Mouse (Mus musculus) activated CD4-positive, CD25-positive, alpha-beta regulatory T cell, adult 4 months (primary cell): ENCODE data around the gene Ptpn14. TPM values are rescaled to one million over a fixed set of nuclear protein-coding genes. Genes with fewer than 3 reads are reported as not detected.

ENCODE experiments used
- ATAC-seq: one replicate; pipeline ENCODE4 v1.8.0; 2017
- polyA plus RNA-seq, 2 experiments: library from polyadenylated mRNA; unstranded; fragments of 100-300 nt; shearing (Covaris generic); gene quantifications; one replicate each; pipeline ENCODE4 v1.2.1; 2017

Gene Ptpn14
- polyA plus RNA-seq, 2 experiments from 2014 or later, result 0.20 TPM; not detected in 1

GRCm38 (mm10) chr1:189718600-189718999, 9.5 kb upstream of the Ptpn14 start:
- ATAC-seq, result no peak

DNA sequence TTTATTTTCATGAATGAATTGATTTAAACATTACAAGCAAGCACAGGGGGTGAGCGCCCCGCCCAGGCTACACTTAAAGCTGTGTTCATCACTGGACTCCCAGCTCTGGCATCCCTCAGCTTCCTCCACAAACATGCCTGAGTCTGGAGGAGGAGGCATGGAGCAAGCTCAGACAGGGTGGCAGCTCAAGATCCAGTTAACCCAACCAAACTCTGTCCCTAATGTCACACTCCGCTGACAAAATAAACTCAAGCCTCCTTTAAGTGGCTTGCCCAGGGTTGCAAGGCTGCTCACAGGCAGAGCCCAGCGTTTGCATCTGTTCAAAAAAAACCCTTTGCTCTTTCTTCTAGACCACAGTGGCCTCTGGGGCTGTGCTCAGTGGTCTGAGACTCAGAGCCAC, 1.9 kb upstream of the Ptpn14 start:
- ATAC-seq, result no peak

DNA sequence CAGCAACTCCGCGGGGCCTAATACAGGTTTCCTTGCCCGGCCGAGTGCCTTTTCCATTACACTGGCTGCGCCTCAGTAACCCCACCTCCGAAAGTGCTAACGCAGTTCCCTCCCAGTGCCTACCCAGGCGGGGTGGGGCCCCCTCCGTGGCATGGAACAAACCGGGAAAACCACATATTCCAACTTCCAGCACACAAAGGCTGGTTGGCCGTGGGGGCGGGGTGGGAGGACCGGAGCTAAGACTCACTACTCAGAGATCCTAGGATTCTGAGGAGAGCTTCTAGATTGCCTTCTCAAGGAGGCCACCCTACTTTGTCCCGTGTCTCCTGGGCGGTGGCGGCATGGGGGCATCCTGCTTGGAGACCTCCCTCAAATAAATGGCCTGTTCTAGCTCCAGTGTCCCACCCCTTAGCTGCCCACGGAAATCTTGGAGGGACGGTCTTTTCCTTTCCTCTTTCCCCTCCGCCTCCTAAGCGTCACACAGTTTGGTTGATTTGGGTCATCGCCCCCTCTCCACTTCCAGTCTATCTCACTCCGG, 653 bp upstream of the Ptpn14 start:
- ATAC-seq, result no peak

GRCm38 (mm10) chr1:189728784-189729115, 682 bp downstream of the Ptpn14 start:
- ATAC-seq, result no peak

DNA sequence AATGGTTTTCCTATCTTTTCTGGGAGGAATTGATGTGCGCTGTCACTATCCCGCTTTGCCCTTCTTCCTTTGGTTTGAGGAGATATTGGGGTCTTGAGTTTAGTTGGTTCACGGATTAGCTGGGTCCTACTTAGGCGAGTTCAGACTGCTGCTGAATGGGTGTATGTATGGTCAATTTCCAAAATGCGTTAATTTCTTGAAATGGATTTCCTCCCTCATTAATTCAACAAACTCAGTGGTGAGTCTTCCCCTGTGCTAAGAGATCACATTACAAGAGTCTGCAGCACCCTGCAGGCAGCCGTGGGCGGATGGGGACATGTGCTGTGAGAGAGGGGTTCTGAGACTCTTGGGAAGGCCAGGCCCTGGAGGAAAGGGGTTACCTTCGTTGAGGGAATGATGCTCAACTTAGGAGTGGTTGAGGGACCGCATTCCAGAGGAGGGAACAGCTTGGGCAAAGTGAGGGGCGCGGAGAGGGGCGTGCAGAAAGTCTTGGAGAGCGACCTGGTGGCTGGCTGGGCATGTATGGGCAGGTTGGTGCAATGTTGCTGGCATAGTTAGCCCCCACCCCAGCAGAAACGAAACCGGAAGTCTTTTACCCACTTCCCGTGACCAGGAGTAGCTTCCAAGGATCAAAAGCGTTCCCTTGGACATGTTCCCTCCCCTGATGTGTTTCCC, 1.2 kb downstream of the Ptpn14 start:
- no peak for ATAC-seq

DNA sequence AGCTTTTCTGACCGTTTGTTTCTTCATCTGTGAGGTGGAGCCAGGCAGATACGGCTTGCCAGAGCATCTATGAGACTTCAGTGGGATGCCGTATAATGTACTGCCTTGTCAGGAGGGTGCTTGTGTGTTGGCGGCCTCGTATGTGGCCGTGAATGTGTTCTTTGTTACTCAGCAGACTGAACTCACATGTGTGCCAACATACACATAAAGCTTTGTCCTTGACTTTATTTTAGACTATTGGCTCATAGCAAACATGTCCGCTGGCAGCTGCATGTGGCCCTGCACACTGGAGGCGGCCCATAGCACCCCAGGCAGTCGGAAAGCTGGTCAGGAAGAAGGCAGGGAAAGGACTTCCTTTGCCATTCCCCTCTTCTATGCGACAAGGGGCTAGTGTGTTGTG, 3.6 kb downstream of the Ptpn14 start:
- no peak for ATAC-seq

GRCm38 (mm10) chr1:189732156-189732555, 4.1 kb downstream of the Ptpn14 start:
- no peak for ATAC-seq

DNA sequence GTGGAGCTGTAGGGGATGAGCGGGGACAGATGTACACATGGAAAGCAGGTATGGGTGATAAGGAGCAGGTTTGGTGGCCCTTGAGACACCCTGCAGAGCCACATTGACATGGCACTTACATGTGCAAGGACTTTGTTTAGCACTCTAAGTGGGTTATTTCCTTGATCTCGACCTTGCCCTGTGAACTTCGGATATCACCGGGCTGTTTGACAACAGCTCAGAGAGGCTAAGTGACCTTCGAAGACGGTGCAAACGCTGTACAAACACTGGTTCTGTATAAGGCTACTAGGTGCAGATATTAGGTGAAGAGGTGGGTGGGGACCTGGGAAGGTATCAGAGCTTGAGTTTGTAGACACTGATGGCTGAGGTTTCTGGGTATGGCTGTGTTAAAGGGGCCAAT, 12.0 kb downstream of the Ptpn14 start:
- no peak for ATAC-seq

DNA sequence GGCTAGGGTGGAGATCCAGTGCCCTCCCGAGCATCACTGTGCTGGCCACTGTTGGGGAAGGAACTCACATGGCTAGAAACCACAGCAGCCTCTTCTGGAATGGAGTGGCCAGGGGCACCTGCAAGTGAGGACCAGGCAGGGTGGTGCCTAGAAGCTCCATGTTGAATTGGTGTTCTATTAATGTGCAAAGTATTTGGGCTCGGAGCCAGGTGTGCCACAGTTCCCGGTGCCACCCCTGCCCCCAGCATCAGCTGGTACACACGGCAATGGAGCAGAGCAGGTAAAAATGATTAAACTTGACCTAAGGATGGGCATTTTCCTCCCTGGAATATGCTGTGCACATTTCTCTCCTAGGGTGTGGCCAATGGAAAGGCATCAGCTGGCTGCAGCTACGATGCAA, 14.0 kb downstream of the Ptpn14 start:
- no peak for ATAC-seq

GRCm38 (mm10) chr1:189743136-189743535, 15.1 kb downstream of the Ptpn14 start:
- no peak for ATAC-seq

DNA sequence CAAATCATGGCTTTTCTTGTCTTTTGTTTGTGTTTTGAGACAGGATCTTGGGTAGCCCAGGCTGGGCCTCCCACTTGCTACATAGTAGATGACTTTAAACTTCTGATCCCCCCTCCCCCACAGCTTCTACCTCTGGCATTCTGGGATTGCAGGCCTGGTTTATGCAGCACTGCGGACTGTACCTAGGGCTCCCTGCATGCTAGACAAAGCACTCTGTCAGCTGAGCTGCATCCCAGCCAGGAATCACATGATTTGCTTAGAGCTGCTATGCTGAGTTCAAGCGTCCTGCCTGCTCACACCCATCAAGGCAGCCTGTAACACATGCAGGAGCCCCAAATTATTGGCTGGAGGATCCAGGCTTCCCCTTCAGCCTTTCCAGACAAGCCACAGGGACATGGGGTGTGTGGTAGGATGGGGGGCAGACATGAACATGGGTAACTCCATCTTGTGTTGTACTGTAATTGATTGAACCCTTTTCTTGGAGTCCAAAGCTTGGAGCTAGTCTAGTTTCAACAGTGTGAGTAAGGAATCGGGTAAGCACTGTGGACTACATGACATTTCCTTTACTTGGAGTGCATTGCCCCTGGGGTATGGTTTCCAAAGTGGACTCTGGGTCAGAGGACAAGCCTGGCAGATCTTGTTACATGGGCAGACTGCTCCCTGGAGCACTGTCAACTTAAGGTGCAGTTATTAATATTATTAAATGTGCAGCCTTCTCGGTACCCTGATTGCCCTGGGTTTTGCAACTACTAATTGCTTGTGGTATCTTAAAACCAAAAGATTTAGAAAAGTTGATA, 17.0 kb downstream of the Ptpn14 start:
- ATAC-seq, result no peak

- no peak for ATAC-seq
Measured at GRCm38 (mm10) chr1:189746520-189746919, 18.5 kb downstream of the Ptpn14 start.

GRCm38 (mm10) chr1:189749789-189750188, 21.7 kb downstream of the Ptpn14 start:
- ATAC-seq, result no peak

DNA sequence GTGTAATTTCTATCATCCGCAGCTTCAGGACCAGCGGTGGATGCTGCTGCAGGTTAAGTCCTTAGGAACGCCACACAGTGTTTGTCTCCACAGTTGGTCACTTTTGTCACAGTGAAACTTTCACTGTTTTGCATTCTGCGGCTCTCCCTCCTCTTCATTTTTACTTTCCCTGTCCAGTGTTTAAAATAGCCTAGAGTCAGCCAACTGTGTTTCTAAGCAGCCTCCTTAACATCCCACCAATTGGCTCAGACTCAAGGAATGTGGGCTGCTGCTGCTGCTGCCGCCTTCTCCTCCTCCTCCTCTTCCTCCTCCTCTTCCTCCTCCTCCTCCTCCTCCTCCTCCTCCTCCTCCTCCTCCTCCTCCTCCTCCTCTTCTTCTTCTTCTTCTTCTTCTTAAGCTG, 22.2 kb downstream of the Ptpn14 start:
- ATAC-seq, result no peak

DNA sequence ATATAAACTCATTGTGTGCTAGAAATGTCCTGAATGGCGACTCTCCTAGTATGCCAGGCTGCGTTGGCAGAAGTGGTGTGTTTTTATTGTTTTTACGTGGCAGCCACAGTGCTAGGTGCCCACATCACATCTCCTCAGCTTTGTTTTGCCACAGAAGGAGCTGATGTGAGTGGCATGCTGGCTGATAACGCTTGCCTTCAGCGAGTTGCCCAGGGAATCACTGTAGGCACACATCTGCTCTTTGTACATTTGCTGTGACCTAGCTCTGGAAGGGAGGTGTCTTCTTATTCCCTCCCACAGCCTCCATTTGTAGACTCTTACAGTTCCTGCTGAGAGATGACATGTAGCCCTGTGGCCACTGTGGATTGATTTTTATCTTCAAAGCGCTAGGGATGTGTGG, 24.2 kb downstream of the Ptpn14 start:
- no peak for ATAC-seq

DNA sequence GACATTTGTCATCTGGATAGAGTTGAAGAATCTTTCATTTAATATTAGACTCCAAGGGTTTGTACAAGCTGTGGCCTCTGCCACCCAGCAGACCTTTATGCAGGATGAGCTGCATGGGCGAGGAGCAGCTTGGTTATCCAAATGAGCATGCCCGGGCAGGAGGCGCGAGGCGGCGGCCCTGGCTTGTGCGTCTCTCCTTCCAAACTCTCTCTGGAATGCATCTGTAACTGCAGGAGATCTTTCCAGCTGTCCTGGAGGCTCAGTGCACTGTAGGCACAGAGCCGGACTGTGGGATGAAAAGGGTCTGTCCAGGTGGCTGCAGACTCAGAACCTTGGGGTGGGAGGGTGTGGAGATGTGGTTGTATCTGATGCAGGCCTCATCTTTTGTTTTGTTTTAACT, 27.0 kb downstream of the Ptpn14 start:
- ATAC-seq, result no peak

DNA sequence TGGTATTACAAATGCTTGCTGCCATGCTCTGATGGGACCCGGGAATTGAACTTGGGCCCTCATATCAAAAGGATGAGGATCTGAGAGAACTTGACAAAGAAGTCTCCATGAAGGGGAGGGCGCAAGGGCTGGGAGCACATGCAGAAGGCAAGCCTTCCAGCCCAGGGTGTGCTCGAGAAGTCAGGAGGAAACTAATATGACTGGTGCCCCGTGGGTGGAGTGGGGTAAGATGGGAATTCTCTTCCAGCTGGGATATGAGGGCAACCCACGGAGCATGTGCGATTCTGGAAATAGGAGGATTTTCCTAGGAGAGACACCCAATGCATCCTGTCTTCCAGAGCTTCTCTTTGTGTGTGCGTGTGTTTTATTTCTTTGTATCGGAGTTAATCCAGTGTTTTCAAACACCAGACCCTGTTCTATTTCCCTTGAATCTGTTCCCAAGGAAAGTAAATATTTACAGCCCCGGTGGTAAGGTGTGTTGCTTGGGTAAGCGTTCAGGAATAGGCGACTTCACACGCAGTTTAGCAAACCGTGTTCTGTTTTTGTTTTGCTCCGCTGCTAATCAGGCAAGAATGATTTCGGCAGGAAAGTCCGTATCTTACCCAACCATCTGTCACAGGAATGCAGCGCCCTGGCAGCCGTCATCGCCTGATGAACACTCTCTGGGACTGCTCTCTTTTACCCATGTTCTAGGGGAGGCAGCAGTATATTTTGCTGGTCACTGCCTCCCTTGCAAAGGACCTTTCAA, 28.4 kb downstream of the Ptpn14 start:
- no peak for ATAC-seq

- ATAC-seq, result no peak
Measured at GRCm38 (mm10) chr1:189757054-189757408, 29.0 kb downstream of the Ptpn14 start.

GRCm38 (mm10) chr1:189761581-189762021, 33.5 kb downstream of the Ptpn14 start:
- no peak for ATAC-seq

- no peak for ATAC-seq
Measured at GRCm38 (mm10) chr1:189764258-189764657, 36.2 kb downstream of the Ptpn14 start.

DNA sequence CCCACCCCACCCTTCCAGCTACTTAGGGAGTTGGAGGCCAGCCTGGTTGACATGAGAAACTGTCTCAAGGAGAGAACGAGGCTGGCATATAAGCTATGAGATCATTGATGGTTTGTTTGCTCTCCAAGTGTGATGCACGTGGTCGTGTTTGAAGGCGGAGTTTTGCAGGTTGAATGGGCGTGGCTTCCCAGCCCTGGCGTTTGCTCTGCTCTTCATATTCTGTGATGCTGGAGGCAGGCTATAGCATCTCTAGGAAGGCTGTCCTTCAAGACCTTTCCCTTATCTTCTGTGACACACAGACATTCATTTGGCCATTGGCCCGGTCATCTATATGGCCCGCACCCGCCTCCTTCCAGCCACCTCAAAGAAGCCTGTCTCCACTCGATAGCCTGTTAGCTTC, 39.1 kb downstream of the Ptpn14 start:
- ATAC-seq, result no peak

DNA sequence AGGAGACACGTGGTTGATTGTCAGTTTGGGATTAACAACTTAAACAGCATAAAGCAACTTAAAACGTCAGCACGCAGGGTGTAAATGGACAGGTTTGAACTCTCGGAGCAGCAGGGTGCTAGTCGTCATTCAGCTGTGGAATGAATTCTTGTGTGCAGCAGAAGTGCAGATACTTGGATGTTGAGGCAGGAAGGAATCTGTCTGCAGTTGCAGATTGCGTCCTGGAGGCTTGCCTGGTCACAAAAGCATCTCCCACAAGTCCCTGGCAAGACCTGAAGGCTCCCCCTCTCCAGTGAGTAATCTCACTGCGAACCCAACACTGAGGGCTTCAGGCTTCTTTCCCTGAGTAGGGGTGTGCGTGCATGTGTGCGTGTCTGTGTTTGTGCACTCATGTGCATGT, 39.8 kb downstream of the Ptpn14 start:
- no peak for ATAC-seq

DNA sequence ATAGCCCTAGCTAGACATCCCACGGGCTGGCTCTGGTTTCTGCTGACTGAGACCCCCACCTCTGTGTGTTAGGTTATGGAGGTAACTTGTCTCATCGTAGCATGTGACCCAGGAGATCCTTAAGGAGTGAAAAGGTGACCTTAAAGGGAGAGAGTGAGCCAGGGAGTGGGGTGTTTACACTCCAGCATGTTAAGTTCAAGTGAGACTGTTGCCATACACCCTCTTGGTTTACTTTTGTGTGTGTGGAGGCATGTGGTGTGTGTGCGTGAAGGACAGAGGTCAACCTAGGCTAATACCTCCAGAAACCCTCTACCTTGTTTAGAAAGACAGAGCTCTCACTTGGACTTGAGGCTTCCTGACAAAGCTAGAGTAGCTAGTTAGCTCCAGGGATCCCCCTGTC, 42.4 kb downstream of the Ptpn14 start:
- ATAC-seq, result no peak

GRCm38 (mm10) chr1:189772707-189773106, 44.6 kb downstream of the Ptpn14 start:
- no peak for ATAC-seq
